Mouse (Mus musculus): ENCODE data around the gene Pdxp.
A peak's percentile ranks its signal among the peaks of the same experiment; 100 is the strongest.
"Not testable (repeated sequence)": the region's sequence is repeated elsewhere in the genome, so short reads cannot be mapped to it uniquely, and the experiment has no call there.

Gene Pdxp

DNA sequence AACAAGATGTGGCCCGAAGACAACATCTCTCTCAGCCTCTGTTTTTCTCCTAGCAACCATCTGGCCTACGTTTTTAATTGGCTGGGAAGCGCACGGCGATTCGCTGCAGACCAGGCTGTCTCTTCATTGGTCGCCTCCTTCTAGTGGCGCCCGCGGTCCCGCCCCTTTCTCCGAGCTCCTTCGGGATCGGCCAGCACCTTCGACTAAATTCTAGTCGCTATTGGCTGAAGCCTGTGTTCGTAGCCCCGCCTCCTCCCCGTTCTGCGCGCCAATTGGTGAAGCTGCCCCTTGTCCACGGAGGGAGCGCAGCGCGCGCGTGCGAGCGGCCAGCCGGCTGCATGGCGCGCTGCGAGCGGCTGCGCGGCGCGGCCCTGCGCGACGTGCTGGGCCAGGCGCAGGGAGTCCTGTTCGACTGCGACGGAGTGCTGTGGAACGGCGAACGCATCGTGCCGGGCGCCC is at the start of gene Pdxp:
TSS of gene Pdxp (plus strand) at position 288 of the 459 bp plus-strand sequence.
- peak; percentile 90 for DNase-seq (ENCODE audit: low spot score)

DNA sequence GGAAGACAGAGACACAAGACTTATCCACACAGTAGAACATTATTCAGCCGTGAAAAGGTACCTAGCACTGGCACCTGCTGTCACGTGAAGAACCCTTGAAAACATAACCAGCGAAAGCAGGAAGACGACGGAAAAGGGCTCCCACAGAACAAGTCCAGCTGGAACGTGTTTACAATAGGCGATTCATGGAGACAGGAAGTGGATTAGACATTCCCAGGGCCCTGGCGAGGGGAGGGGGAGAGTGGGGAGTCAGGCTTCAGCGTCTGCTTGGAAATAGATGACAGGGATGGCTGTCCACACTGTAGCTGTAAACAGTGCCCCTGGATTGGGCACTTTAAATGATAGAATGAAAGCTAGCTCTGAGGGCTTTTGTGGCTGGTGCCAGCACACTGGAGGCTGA is 45.3 kb upstream of the Pdxp start:
- DNase-seq (ENCODE audit: low spot score): no peak

DNA sequence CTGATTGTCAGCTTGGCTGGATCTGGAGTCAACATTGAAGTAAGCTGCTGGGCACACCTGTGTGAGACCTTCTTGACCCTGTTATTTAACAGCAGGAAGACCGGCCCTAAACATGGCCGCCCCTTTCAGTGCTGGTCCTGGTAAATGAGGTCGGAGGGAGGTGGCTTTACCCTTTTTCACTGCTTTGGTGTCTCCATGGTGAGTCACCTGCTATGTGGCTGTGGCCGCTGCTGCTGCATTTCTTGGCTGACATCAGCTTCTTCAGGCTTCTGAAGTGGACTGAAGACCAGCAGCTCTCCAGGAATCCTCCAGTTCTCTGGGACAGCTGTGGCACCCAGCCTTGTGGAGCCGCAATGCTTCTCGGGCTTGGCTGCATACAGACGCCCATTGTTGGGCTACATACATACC is 44.9 kb upstream of the Pdxp start:
- DNase-seq (ENCODE audit: low spot score): no peak

DNA sequence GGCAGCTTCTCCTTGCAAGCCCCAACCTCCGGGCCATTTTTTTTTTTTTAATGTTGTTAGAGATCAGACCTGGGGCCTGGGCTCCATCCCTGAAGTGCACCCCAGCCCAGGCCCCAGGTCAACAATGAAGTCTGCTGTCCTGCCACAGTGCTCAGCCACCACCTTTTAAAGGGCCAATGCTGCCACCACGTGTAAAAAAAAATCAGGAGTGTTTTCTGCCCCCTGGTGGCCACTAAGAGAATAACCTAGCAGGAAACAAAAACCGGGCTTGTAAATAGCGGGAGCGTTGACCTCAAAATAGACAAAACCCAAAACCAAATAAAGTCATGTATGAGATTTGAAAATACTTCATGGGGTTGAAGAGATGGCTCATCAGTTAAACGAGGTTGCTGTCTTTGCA is 43.9 kb upstream of the Pdxp start:
- DNase-seq (ENCODE audit: low spot score): no peak

DNA sequence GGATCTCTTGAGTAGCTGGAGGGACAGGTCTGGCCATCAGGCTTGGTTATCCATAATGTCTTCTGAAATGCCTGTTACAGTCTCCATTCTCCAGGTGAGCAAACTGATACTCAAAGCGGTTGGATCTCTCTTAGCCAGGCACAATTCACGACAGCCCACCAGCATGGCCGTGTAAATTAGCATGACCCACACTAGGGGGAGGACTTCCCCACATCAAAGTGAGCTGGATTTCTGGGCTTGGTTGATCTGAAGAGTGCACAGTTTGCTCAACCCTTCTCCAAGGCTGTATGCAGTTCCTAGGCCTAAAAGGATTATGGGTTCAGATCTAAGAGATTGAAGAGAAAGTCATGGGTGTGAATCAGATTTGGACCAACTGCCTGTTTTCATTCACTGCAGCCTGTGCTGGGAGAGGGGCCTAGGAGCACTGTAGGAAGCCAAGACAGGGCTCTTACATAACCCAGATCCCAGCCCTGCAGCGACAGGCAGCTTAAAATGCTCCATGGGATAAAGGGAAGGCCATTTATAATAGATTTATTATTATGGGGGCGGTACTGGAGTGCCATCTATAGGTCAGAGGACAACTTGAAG is 41.6 kb upstream of the Pdxp start:
- DNase-seq (ENCODE audit: low spot score): no peak

DNA sequence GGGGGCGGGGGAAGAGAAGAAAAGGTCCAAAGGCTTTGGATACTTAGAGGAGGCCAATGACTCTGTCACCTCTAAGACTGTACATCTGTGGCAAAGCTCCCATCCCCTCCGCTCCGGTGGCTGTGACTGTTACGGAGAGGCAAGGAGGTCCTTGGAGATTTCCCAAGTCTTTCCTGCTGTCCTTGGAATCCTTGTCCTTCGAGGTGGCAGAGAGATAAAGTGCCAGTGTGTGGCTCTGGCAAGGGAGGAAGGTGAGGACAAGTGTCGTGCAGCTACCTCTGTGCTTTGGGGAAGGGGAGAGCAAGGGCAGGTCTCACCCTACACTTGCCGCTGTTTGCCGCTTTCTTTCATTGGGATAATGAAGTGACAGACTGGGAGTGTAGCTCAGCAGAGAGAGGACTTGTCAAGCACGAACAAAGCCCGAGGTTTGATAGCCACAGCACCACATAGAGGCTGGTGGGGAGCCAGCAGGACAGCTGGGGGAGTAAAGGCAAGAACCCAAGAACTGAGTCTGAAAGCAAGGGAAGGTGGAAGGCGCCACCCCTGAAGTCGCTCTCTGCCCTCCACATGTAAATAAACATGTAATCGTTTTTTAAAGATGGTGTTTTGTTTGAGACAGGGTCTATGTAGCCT is 39.8 kb upstream of the Pdxp start:
- no peak for DNase-seq (ENCODE audit: low spot score)

GRCm38 (mm10) chr15:78874989-78875388 is 38.7 kb upstream of the Pdxp start:
- no peak for DNase-seq (ENCODE audit: low spot score)

DNA sequence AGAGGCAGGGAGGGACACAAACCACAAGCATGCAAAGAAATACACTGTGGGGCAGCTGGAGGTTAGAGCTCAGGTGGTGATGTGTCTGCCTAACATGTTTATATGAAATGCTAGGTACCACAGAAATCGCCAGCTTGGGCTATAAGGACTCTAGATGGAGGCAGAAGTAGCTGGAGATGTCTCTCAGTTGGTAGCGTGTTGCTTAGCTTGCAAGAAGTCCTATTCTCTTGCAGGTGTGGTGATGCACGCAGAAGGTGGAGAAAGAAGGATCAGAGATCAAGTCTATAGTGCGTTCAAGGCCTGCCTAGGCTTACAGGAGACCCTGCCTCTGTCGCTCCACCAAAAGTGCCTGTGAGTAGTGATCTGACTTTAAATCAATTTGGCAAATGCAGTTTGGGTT is 38.2 kb upstream of the Pdxp start:
- DNase-seq (ENCODE audit: low spot score): no peak

DNA sequence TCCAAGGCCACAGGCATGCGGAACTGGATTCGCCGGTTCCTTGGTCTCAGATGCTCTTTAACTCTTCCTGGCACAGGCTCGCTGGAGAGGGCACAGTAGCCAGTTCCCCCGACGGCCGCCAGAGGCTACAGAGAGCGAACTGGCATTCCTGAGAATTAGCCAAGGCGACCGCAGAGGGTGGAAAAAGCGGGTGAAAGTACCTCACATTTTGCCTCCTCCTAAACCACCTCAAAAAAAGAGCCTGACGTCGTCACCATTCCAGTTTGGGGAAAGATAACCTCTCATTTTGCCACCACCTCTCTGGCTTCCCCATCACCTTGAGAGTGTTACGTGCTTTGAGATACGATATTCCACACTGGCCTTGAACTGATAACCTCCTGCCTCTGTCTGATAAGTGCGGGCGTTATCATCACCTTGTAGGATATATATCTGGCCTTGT is 37.4 kb upstream of the Pdxp start:
- DNase-seq (ENCODE audit: low spot score): peak; percentile 75

- DNase-seq (ENCODE audit: low spot score): peak; percentile 87
Observed at GRCm38 (mm10) chr15:78876991-78877809, 36.5 kb upstream of the Pdxp start, which contains the start of gene Gga1. TSS of gene Gga1 (plus strand) at chr15:78877190.

DNA sequence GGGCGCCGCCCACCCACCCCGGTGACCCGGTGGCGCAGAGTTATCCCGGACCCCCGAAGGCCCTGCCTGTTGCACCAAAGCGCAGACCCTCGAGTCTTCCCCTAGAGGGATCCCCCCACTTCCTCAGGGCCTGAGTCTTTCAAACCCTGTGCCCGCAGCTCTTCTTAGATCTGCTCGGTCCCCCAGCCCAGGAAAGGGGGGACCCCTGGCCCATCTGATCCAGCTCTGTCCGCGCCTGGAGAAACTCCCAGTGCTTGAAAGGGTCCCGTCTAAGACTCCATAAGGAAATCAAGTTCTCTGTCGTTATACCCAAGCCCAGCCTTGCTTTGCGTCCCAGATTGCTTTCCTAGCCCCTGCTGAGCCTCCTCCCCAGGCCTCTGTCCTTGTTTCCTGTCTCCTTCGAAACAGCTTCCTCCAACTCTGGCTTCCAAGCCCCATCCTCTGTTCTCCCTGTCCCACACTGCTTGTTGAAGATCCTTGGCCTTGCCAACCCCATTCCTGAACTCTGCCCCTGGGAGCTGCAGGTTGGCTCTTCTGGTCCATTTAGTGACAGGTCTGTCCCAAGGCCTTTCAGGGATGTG is 35.8 kb upstream of the Pdxp start:
- DNase-seq (ENCODE audit: low spot score): no peak

DNA sequence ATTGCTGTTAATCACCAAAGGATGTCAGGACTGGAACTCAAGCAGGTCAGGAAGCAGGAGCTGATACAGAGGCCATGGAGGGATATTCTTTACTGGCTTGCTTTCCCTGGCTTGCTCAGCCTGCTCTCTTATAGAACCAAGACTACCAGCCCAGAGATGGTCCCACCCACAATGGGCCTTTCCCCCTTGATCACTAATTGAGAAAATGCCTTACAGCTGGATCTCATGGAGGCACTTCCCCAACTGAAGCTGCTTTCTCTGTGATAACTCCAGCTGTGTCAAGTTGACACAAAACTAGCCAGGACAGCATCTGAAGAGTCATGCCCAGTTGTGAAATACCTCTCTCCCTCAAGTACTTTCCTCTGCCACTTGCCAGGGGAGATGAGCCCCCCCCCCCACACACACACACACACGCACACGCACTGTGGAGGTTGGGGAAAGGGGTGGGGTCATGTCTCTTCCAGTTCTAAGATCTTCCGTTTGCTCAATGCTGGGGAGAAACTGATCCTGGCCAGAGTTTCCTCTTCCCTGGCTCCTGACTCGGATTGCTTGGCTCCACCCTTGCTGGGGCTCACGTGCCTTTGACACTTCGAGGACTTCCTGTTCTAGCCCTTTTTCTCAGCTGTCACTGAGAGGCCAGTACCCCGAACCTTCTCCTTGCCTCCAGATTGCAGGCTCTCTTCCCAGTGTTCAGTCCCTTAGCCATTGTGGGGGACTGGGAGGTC is 34.8 kb upstream of the Pdxp start:
- DNase-seq (ENCODE audit: low spot score): not testable (repeated sequence)

DNA sequence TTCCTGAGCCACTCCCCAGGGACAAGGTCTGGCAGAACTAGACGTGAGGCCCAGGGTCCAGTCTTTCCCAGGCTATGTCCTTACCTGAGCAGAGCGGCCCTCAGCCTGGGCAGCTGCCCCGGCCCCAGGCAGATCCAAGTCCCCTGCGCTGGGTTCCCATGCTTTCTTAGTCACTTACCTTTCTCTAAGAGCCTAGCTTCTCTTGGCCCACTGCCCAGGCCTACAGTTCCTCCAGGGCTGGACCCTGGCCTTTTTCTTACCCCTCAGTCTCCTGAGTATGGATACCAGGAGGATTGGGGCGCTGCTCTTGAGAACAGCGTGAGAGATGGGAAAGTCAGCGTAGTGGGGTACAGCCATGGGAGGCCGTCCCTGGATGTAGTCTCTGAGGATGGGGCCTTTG is 33.3 kb upstream of the Pdxp start:
- DNase-seq (ENCODE audit: low spot score): no peak

GRCm38 (mm10) chr15:78881828-78882227 is 31.9 kb upstream of the Pdxp start:
- DNase-seq (ENCODE audit: low spot score): no peak

- no peak for DNase-seq (ENCODE audit: low spot score)
Observed at GRCm38 (mm10) chr15:78889401-78889853, 24.3 kb upstream of the Pdxp start.

- DNase-seq (ENCODE audit: low spot score): no peak
Observed at GRCm38 (mm10) chr15:78892440-78892839, 21.3 kb upstream of the Pdxp start.

DNA sequence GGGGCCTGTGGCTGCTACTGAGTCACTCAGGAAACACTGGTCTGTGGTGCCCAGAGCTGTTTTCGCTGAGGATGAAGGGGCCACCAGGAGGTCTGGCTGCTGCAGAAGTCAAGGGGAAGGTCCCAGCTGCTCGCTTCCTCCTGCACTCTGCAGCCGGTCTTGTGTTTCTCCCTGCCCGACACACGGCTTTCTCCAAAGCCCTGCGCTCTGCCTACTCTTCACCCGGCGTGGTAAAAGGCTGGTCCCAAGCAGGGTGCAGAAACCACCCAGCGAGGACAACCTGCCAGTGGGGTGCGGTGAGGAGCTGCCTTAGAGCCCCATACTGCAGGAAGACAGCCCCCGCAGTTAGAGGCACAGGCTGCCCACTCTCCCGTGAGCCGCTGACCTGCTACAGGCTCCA is 19.0 kb upstream of the Pdxp start:
- DNase-seq (ENCODE audit: low spot score): no peak

DNA sequence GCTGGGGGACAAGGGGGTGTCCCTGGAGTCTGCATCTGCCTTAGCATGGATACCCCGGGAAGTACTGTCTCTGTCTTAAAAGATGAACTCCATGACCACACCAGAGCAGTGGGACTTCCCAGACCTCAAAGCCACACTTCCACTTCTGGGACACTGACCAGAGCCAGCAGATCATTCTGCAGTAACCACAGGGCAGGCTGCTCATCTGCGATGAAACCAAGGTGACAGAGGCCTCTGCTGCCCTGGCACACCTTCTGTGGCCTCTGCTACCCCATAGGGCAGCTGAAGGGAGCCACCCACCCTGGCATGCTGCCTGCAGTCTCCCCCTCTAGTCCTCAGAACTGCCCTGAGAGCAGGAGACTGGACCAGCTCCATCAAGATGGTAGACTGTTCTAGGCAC is 18.0 kb upstream of the Pdxp start:
- no peak for DNase-seq (ENCODE audit: low spot score)

DNA sequence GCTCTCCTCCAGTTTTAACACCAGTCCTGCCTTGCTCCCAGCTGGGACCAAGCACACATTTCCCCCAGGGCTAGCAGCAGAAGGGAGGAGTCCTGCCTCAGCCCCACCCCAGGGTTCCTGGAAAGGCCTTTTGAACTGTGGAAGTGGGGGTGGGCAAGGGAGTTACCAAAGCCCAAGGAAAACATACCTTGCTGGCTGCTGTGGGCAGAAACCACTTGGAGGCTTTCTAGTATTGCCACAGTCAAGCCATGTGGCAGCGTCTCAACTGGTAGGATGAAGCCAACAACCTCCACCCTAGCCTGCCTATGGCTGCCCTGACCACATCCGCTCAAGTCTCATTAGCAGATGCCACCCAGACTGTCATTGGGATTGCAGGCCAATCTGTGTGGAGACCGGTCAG is 17.6 kb upstream of the Pdxp start:
- no peak for DNase-seq (ENCODE audit: low spot score)

GRCm38 (mm10) chr15:78897488-78897887 is 16.2 kb upstream of the Pdxp start:
- DNase-seq (ENCODE audit: low spot score): no peak

DNA sequence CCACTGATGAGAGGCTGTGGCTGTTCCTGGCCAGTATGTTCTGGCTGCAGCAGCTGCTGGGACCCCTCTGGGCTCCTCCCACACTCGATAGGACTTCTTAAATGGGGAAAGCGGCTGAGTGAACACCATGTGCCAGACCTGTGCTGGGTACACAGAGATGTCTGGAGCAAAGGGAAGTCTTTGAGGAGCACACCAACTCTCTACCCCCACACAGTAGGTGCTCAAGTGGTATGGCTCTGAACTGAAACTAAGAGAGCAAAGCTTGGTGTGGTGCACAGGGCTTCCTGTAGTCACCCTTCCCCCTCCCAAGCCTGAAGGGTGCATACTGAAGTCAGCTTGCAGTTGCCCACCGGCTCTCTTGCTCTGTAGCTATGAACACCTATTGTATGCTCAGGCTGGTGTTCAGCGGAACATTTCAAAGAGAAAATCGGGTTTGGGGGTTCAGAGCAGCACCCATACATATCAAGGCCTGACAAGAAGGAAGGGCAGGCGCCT is 15.2 kb upstream of the Pdxp start:
- DNase-seq (ENCODE audit: low spot score): no peak

DNA sequence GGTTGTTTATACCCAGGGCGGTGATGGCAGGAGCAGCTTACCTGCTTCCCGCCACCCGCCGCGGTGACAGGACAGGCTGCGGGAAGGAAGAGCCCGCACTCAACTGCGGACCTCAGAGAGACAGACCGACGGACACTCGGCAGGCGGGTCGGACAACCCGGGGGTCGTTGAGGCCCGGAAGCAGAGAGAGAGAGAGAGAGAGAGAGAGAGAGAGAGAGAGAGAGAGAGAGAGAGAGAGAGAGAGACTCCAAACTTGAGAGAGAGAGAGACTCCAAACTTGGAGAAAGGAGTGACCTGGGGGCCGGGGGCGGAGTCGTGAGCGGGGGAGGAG is 14.3 kb upstream of the Pdxp start, which contains the start of gene Gm49510:
TSS of gene Gm49510 (plus strand) at position 259 of the 331 bp plus-strand sequence.
- no peak for DNase-seq (ENCODE audit: low spot score)

Data from ovary, adult 18-20 months (tissue).